Mouse (Mus musculus): ENCODE measurements around the gene Pycr2. TPM values are rescaled to one million over a fixed set of nuclear protein-coding genes. Genes with fewer than 3 reads are reported as not detected.
"Not testable (repeated sequence)": the region's sequence is repeated elsewhere in the genome, so short reads cannot be mapped to it uniquely, and the experiment has no call there.

Gene Pycr2
- polyA plus RNA-seq, 1 experiment from 2014 or later: 64.3 TPM

DNA sequence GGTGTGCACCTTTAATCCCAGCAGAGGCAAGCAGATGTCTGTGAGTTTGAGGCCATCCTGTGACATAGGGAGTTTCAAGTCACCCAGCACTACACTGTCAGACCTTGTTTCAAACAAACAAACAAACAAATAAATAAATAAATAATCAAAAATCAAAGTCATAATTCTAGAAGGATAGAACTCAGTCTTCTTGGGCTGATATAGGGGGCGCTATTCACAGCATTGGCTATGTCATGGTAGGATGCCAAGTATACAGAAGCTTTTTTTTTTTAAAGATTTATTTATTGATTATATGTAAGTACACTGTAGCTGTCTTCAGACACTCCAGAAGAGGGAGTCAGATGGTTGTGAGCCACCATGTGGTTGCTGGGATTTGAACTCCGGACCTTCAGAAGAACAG, 34.7 kb downstream of the Pycr2 start:
- H3K27ac ChIP-seq (ENCODE audit: low read depth, low read length); H3K9ac ChIP-seq (ENCODE audit: low read depth, low read length); H3K4me3 ChIP-seq (ENCODE audit: low read depth, low read length); H3K36me3 ChIP-seq (ENCODE audit: control insufficient read depth, insufficient read depth, low read length); H3K4me2 ChIP-seq; ATAC-seq (replicated peaks; ENCODE audit: insufficient number of reproducible peaks, low FRiP score, low TSS enrichment); H3K9me3 ChIP-seq (replicated peaks; ENCODE audit: control insufficient read depth, low read length); H3K4me1 ChIP-seq (ENCODE audit: control insufficient read depth, insufficient read depth, low read length): not testable (repeated sequence)
- H3K27me3 ChIP-seq (ENCODE audit: control insufficient read depth, insufficient read depth, low read length): peaks cover 36% of the 10 kb centered on the region
- WGBS (ENCODE audit: insufficient replicate concordance): 76% methylated on average over 2 of the region's 2 CpGs

DNA sequence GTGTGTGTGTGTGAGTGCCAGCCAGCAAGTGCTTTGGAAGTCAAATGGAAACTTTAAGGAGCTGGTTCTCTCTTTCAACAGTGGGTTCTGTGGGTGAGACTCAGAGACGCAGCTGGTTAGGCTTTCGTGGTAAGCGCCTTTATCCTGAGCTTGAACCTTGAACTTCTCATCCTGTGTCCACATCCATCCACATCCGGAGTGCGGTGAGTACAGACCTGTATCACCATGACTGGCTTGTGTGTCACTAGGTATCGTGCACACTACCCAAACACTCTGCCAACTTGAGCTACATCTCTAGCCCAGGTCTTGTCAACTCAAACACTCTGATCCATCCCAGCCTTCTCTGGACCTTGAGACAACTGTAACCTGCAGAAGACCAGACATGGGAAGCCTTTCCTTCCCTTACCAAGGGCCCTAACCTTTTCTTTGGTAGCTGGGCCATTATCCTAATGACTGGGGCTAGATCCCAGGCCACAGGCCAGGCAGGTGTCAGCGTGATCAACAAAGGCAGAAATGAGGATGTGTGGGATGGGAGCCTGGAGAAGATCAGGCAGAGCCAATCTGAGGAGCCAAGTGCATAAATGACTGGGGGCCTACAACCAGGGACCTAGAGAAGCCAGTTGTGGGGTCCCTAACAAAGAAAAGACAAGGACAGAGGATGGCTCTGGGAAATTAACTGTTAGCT, 36.8 kb downstream of the Pycr2 start:
- peaks cover 17% of the 10 kb centered on the region for H3K4me1 ChIP-seq (ENCODE audit: control insufficient read depth, insufficient read depth, low read length)
- WGBS (ENCODE audit: insufficient replicate concordance): 80% methylated on average over 7 of the region's 7 CpGs
- no peak overlapping the region for H3K4me3 ChIP-seq (ENCODE audit: low read depth, low read length)
- ATAC-seq (replicated peaks; ENCODE audit: insufficient number of reproducible peaks, low FRiP score, low TSS enrichment): no peak
- H3K9me3 ChIP-seq (replicated peaks; ENCODE audit: control insufficient read depth, low read length): no peaks in the 10 kb centered on the region
- no peaks in the 10 kb centered on the region for H3K36me3 ChIP-seq (ENCODE audit: control insufficient read depth, insufficient read depth, low read length)
- peaks cover 18% of the 10 kb centered on the region for H3K27me3 ChIP-seq (ENCODE audit: control insufficient read depth, insufficient read depth, low read length)
- H3K27ac ChIP-seq (ENCODE audit: low read depth, low read length): no peak overlapping the region
- no peak overlapping the region for H3K9ac ChIP-seq (ENCODE audit: low read depth, low read length)
- H3K4me2 ChIP-seq: peak overlapping the region; percentile 99

- Histone ChIP-seq H3K27ac (ENCODE audit: low read depth, low read length) (peak overlapping the region; percentile 59; the same call in 1 of the 2 replicates), H3K4me1 (ENCODE audit: control insufficient read depth, insufficient read depth, low read length) (peaks cover 24% of the 10 kb centered on the region), H3K4me2 (peak overlapping the region; percentile 99), H3K9ac (ENCODE audit: low read depth, low read length) (peak overlapping the region; percentile 90), H3K9me3 (replicated peaks; ENCODE audit: control insufficient read depth, low read length) (no peaks in the 10 kb centered on the region), H3K4me3 (ENCODE audit: low read depth, low read length) (peak overlapping the region; percentile 94), H3K27me3 (ENCODE audit: control insufficient read depth, insufficient read depth, low read length) (peaks cover 15% of the 10 kb centered on the region), H3K36me3 (ENCODE audit: control insufficient read depth, insufficient read depth, low read length) (no peaks in the 10 kb centered on the region; the same call in 1 of the 2 replicates)
- 2% methylated on average over 18 of the region's 18 CpGs for WGBS (ENCODE audit: insufficient replicate concordance)
- ATAC-seq (replicated peaks; ENCODE audit: insufficient number of reproducible peaks, low FRiP score, low TSS enrichment): no peak
These were observed 37.6 kb downstream of the Pycr2 start for GRCm38 (mm10) chr1:180941726-180942125.

DNA sequence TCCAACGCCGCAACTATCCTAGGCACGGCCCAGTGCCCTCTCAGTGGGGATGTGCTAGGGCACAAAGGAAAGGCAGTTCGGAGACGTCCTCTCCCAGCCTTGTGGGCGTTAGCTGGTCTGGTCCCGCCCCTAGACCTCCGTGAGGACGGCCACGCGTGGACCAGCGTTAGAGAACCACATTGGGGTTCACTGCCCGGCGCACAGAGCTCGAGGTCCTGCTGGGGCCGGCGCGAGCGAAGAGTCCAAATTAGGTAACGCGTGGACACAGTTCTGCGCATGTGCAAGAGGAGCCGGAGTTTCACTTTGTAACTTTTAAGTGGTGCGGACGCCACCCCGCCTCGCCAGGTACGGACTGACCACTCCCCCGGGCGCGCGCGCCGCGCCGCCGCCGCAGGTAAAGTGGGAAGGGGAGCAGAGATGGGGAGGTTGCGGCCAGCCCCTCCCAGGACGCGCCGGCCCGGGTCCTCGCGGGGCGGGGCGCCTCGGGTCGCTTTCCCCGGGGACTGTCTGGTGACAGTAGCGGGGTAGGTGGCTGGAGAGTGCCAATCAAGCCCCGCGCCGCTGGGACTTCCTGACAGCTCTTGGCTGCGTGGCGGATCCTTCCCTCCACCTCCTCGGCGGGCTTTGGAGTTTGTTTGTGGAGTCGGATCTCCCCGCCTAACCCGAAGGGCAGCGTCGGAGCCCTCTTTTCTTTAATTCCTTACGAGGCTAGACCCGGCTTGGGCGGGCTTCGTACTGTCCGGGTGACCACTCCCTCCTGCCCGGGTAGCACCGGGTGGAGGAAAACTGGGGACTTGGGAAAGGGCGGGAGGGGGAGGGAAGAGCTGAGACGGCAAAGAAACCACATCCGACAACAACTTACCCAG, 38.3 kb downstream of the Pycr2 start, which contains the start of gene Tmem63a:
TSS of gene Tmem63a (plus strand) at position 179 of the 866 bp plus-strand sequence.
- Histone ChIP-seq H3K36me3 (ENCODE audit: control insufficient read depth, insufficient read depth, low read length) (no peaks in the 10 kb centered on the region; the same call in 1 of the 2 replicates), H3K4me3 (ENCODE audit: low read depth, low read length) (peak within 1 kb of the TSS; percentile 94), H3K4me1 (ENCODE audit: control insufficient read depth, insufficient read depth, low read length) (peaks cover 24% of the 10 kb centered on the region), H3K9me3 (replicated peaks; ENCODE audit: control insufficient read depth, low read length) (no peaks in the 10 kb centered on the region), H3K27me3 (ENCODE audit: control insufficient read depth, insufficient read depth, low read length) (peaks cover 14% of the 10 kb centered on the region), H3K4me2 (peak within 1 kb of the TSS; percentile 99), H3K27ac (ENCODE audit: low read depth, low read length) (peak within 1 kb of the TSS; percentile 59), H3K9ac (ENCODE audit: low read depth, low read length) (peak within 1 kb of the TSS; percentile 90)
- peak; percentile 51 for ATAC-seq (replicated peaks; ENCODE audit: insufficient number of reproducible peaks, low FRiP score, low TSS enrichment)
- under 1% methylated on average over 72 of the region's 73 CpGs for WGBS (ENCODE audit: insufficient replicate concordance)

DNA sequence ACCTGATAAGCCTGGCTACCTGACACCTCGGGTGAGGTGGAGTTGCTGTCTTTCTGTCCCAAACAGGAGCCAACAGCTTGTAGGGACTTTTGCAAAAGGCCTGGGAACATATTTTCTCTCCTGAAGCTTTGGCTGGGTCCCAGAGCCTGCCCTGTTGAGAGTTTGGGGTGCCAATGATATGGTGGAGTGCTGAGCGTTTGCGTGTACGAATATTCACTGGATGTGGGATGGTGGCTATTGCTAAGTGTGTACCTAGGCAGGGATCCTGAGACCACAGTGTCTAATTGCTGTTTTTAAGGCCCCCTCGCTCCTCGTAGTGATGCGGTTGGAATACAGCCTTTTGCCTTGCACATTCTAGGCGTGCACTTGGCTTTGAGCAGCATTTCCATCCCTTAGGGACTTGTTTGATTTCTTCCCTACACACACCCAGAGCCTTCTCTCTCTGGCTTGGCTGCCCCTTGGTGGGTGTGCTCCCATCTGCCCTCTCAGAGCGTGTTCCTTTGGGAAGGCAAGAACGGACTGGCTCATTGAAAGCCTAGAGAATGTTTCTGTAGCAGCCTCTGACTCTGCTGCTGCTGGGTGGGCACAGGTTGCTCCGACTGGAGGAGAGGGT, 39.0 kb downstream of the Pycr2 start:
- peak overlapping the region; percentile 90 for H3K9ac ChIP-seq (ENCODE audit: low read depth, low read length)
- H3K4me2 ChIP-seq: peak overlapping the region; percentile 99
- H3K9me3 ChIP-seq (replicated peaks; ENCODE audit: control insufficient read depth, low read length): no peaks in the 10 kb centered on the region
- H3K4me1 ChIP-seq (ENCODE audit: control insufficient read depth, insufficient read depth, low read length): peaks cover 24% of the 10 kb centered on the region
- no peak for ATAC-seq (replicated peaks; ENCODE audit: insufficient number of reproducible peaks, low FRiP score, low TSS enrichment)
- H3K27me3 ChIP-seq (ENCODE audit: control insufficient read depth, insufficient read depth, low read length): peaks cover 6% of the 10 kb centered on the region; the same call in 1 of the 2 replicates
- peak overlapping the region; percentile 94 for H3K4me3 ChIP-seq (ENCODE audit: low read depth, low read length)
- H3K27ac ChIP-seq (ENCODE audit: low read depth, low read length): peak overlapping the region; percentile 59
- WGBS (ENCODE audit: insufficient replicate concordance): 39% methylated on average over 11 of the region's 11 CpGs
- H3K36me3 ChIP-seq (ENCODE audit: control insufficient read depth, insufficient read depth, low read length): no peaks in the 10 kb centered on the region; the same call in 1 of the 2 replicates

DNA sequence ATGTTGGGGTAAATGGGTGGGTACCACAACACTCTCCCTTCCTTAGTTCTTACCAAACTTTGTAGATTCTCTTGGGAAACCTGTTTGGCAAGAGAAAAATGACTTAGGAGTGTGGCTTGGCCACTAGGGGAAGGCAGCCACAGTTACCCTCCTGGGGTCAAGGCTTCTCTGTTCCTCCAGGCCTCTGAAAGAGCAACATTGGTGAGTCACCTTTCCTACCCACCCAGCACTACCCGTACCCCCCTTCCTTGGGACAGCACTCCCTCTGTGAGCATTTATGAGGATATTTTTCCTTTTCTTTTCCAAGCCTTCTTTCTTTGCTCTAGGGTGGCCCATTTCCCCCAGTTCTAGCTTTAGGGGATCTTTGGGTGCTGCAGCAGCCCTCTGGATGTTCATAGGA, 39.8 kb downstream of the Pycr2 start:
- ATAC-seq (replicated peaks; ENCODE audit: insufficient number of reproducible peaks, low FRiP score, low TSS enrichment): no peak
- peaks cover 24% of the 10 kb centered on the region for H3K4me1 ChIP-seq (ENCODE audit: control insufficient read depth, insufficient read depth, low read length)

GRCm38 (mm10) chr1:180944553-180944952, 40.5 kb downstream of the Pycr2 start:
- no peak overlapping the region for H3K4me2 ChIP-seq
- H3K9ac ChIP-seq (ENCODE audit: low read depth, low read length): no peak overlapping the region
- peaks cover 6% of the 10 kb centered on the region; the same call in 1 of the 2 replicates for H3K27me3 ChIP-seq (ENCODE audit: control insufficient read depth, insufficient read depth, low read length)
- H3K36me3 ChIP-seq (ENCODE audit: control insufficient read depth, insufficient read depth, low read length): no peaks in the 10 kb centered on the region; the same call in 1 of the 2 replicates
- H3K27ac ChIP-seq (ENCODE audit: low read depth, low read length): no peak overlapping the region
- H3K4me1 ChIP-seq (ENCODE audit: control insufficient read depth, insufficient read depth, low read length): peaks cover 24% of the 10 kb centered on the region
- ATAC-seq (replicated peaks; ENCODE audit: insufficient number of reproducible peaks, low FRiP score, low TSS enrichment): no peak
- no peaks in the 10 kb centered on the region for H3K9me3 ChIP-seq (replicated peaks; ENCODE audit: control insufficient read depth, low read length)
- no peak overlapping the region for H3K4me3 ChIP-seq (ENCODE audit: low read depth, low read length)
- 75% methylated on average over 4 of the region's 4 CpGs for WGBS (ENCODE audit: insufficient replicate concordance)

More for the DNA sequence above, 39.8 kb downstream of the Pycr2 start:
- WGBS (ENCODE audit: insufficient replicate concordance): 46% methylated on average over 1 of the region's 1 CpGs
- no peaks in the 10 kb centered on the region for H3K9me3 ChIP-seq (replicated peaks; ENCODE audit: control insufficient read depth, low read length)
- no peak overlapping the region for H3K27ac ChIP-seq (ENCODE audit: low read depth, low read length)
- H3K9ac ChIP-seq (ENCODE audit: low read depth, low read length): no peak overlapping the region
- H3K4me2 ChIP-seq: 0 out of 2 replicates have a peak overlapping the region, but pooled peaks have one; percentile 6
- H3K4me3 ChIP-seq (ENCODE audit: low read depth, low read length): no peak overlapping the region
- peaks cover 6% of the 10 kb centered on the region; the same call in 1 of the 2 replicates for H3K27me3 ChIP-seq (ENCODE audit: control insufficient read depth, insufficient read depth, low read length)
- no peaks in the 10 kb centered on the region; the same call in 1 of the 2 replicates for H3K36me3 ChIP-seq (ENCODE audit: control insufficient read depth, insufficient read depth, low read length)

Data from heart, embryonic 11.5 days (tissue).